Mouse (Mus musculus): ENCODE results near the gene Efhd2. TPM values are rescaled to one million over a fixed set of nuclear protein-coding genes. Genes with fewer than 3 reads are reported as not detected.

Efhd2 gene
- polyA plus RNA-seq, 1 experiment from 2014 or later: 53.8 TPM

- H3K27ac ChIP-seq (replicated peaks; ENCODE audit: low read depth, low read length): no peak overlapping the region
- H3K9ac ChIP-seq (replicated peaks; ENCODE audit: low read length): no peak overlapping the region
- DNase-seq: no peak
- no peaks in the 10 kb centered on the region for H3K27me3 ChIP-seq (ENCODE audit: control insufficient read depth, insufficient read depth, low read length)
- H3K9me3 ChIP-seq (ENCODE audit: control insufficient read depth, low read length): no peaks in the 10 kb centered on the region
- H3K4me3 ChIP-seq (replicated peaks; ENCODE audit: low read depth, low read length): no peak overlapping the region
- WGBS: 64% methylated on average over 6 of the region's 6 CpGs
- H3K4me1 ChIP-seq (ENCODE audit: control insufficient read depth, insufficient read depth, low read length): no peaks in the 10 kb centered on the region
- ATAC-seq (ENCODE audit: low FRiP score, low TSS enrichment): no peak
- H3K36me3 ChIP-seq (ENCODE audit: control insufficient read depth, insufficient read depth, low read length): no peaks in the 10 kb centered on the region
- no peak overlapping the region for H3K4me2 ChIP-seq (ENCODE audit: low read length)
These were observed 11.8 kb upstream of the Efhd2 start for GRCm38 (mm10) chr4:141886385-141886968.

- no peaks in the 10 kb centered on the region for H3K9me3 ChIP-seq (ENCODE audit: control insufficient read depth, low read length)
- H3K4me3 ChIP-seq (replicated peaks; ENCODE audit: low read depth, low read length): no peak overlapping the region
- WGBS: 79% methylated on average over 9 of the region's 9 CpGs
- ATAC-seq (ENCODE audit: low FRiP score, low TSS enrichment) (no peak), DNase-seq (no peak)
- H3K27ac ChIP-seq (replicated peaks; ENCODE audit: low read depth, low read length): no peak overlapping the region
- no peak overlapping the region for H3K4me2 ChIP-seq (ENCODE audit: low read length)
- no peaks in the 10 kb centered on the region for H3K36me3 ChIP-seq (ENCODE audit: control insufficient read depth, insufficient read depth, low read length)
- H3K9ac ChIP-seq (replicated peaks; ENCODE audit: low read length): no peak overlapping the region
- H3K27me3 ChIP-seq (ENCODE audit: control insufficient read depth, insufficient read depth, low read length): no peaks in the 10 kb centered on the region
- H3K4me1 ChIP-seq (ENCODE audit: control insufficient read depth, insufficient read depth, low read length): no peaks in the 10 kb centered on the region
These were observed 10.7 kb upstream of the Efhd2 start for GRCm38 (mm10) chr4:141885451-141885850.

GRCm38 (mm10) chr4:141882858-141883257, 8.1 kb upstream of the Efhd2 start:
- H3K9me3 ChIP-seq (ENCODE audit: control insufficient read depth, low read length): no peaks in the 10 kb centered on the region
- DNase-seq (no peak), ATAC-seq (ENCODE audit: low FRiP score, low TSS enrichment) (no peak)
- no peak overlapping the region for H3K4me3 ChIP-seq (replicated peaks; ENCODE audit: low read depth, low read length)
- H3K36me3 ChIP-seq (ENCODE audit: control insufficient read depth, insufficient read depth, low read length): no peaks in the 10 kb centered on the region
- H3K4me2 ChIP-seq (ENCODE audit: low read length): no peak overlapping the region
- H3K4me1 ChIP-seq (ENCODE audit: control insufficient read depth, insufficient read depth, low read length): no peaks in the 10 kb centered on the region
- no peak overlapping the region for H3K9ac ChIP-seq (replicated peaks; ENCODE audit: low read length)
- 89% methylated on average over 7 of the region's 7 CpGs for WGBS
- H3K27me3 ChIP-seq (ENCODE audit: control insufficient read depth, insufficient read depth, low read length): no peaks in the 10 kb centered on the region
- no peak overlapping the region for H3K27ac ChIP-seq (replicated peaks; ENCODE audit: low read depth, low read length)

- ATAC-seq (ENCODE audit: low FRiP score, low TSS enrichment): no peak
- H3K27me3 ChIP-seq (ENCODE audit: control insufficient read depth, insufficient read depth, low read length): no peaks in the 10 kb centered on the region
- no peak overlapping the region for H3K4me2 ChIP-seq (ENCODE audit: low read length)
- WGBS: 76% methylated on average over 5 of the region's 5 CpGs
- H3K4me1 ChIP-seq (ENCODE audit: control insufficient read depth, insufficient read depth, low read length): no peaks in the 10 kb centered on the region
- H3K4me3 ChIP-seq (replicated peaks; ENCODE audit: low read depth, low read length): no peak overlapping the region
- H3K27ac ChIP-seq (replicated peaks; ENCODE audit: low read depth, low read length): no peak overlapping the region
- H3K9me3 ChIP-seq (ENCODE audit: control insufficient read depth, low read length): no peaks in the 10 kb centered on the region
- H3K36me3 ChIP-seq (ENCODE audit: control insufficient read depth, insufficient read depth, low read length): no peaks in the 10 kb centered on the region
- H3K9ac ChIP-seq (replicated peaks; ENCODE audit: low read length): no peak overlapping the region
- DNase-seq: no peak
These were observed 7.2 kb upstream of the Efhd2 start for GRCm38 (mm10) chr4:141881950-141882349.

- no peak overlapping the region for H3K4me3 ChIP-seq (replicated peaks; ENCODE audit: low read depth, low read length)
- no peaks in the 10 kb centered on the region for H3K27me3 ChIP-seq (ENCODE audit: control insufficient read depth, insufficient read depth, low read length)
- no peaks in the 10 kb centered on the region for H3K4me1 ChIP-seq (ENCODE audit: control insufficient read depth, insufficient read depth, low read length)
- WGBS: 66% methylated on average over 10 of the region's 10 CpGs
- no peak overlapping the region for H3K9ac ChIP-seq (replicated peaks; ENCODE audit: low read length)
- ATAC-seq (ENCODE audit: low FRiP score, low TSS enrichment): no peak
- no peak overlapping the region for H3K4me2 ChIP-seq (ENCODE audit: low read length)
- H3K9me3 ChIP-seq (ENCODE audit: control insufficient read depth, low read length): no peaks in the 10 kb centered on the region
- DNase-seq: no peak
- no peak overlapping the region for H3K27ac ChIP-seq (replicated peaks; ENCODE audit: low read depth, low read length)
- H3K36me3 ChIP-seq (ENCODE audit: control insufficient read depth, insufficient read depth, low read length): no peaks in the 10 kb centered on the region
These were observed 6.7 kb upstream of the Efhd2 start for GRCm38 (mm10) chr4:141881289-141881914.

- Histone ChIP-seq H3K4me3 (replicated peaks; ENCODE audit: low read depth, low read length) (no peak overlapping the region), H3K36me3 (ENCODE audit: control insufficient read depth, insufficient read depth, low read length) (no peaks in the 10 kb centered on the region), H3K27ac (replicated peaks; ENCODE audit: low read depth, low read length) (no peak overlapping the region), H3K9me3 (ENCODE audit: control insufficient read depth, low read length) (no peaks in the 10 kb centered on the region), H3K4me2 (ENCODE audit: low read length) (no peak overlapping the region), H3K27me3 (ENCODE audit: control insufficient read depth, insufficient read depth, low read length) (no peaks in the 10 kb centered on the region), H3K4me1 (ENCODE audit: control insufficient read depth, insufficient read depth, low read length) (peaks cover 7% of the 10 kb centered on the region), H3K9ac (replicated peaks; ENCODE audit: low read length) (no peak overlapping the region)
- ATAC-seq (ENCODE audit: low FRiP score, low TSS enrichment) (no peak), DNase-seq (no peak)
- WGBS: 70% methylated on average over 9 of the region's 9 CpGs
These were observed 5.2 kb upstream of the Efhd2 start for GRCm38 (mm10) chr4:141879875-141880274.

- H3K9ac ChIP-seq (replicated peaks; ENCODE audit: low read length): no peak overlapping the region
- ATAC-seq (ENCODE audit: low FRiP score, low TSS enrichment) (no peak), DNase-seq (no peak)
- no peak overlapping the region for H3K4me3 ChIP-seq (replicated peaks; ENCODE audit: low read depth, low read length)
- peaks cover 8% of the 10 kb centered on the region for H3K4me1 ChIP-seq (ENCODE audit: control insufficient read depth, insufficient read depth, low read length)
- H3K27me3 ChIP-seq (ENCODE audit: control insufficient read depth, insufficient read depth, low read length): no peaks in the 10 kb centered on the region
- 83% methylated on average over 4 of the region's 4 CpGs for WGBS
- H3K36me3 ChIP-seq (ENCODE audit: control insufficient read depth, insufficient read depth, low read length): no peaks in the 10 kb centered on the region
- no peak overlapping the region for H3K27ac ChIP-seq (replicated peaks; ENCODE audit: low read depth, low read length)
- H3K9me3 ChIP-seq (ENCODE audit: control insufficient read depth, low read length): no peaks in the 10 kb centered on the region
- no peak overlapping the region for H3K4me2 ChIP-seq (ENCODE audit: low read length)
These were observed 4.4 kb upstream of the Efhd2 start for GRCm38 (mm10) chr4:141879074-141879473.

- Histone ChIP-seq H3K9ac (replicated peaks; ENCODE audit: low read length) (no peak overlapping the region), H3K4me3 (replicated peaks; ENCODE audit: low read depth, low read length) (no peak overlapping the region), H3K4me1 (ENCODE audit: control insufficient read depth, insufficient read depth, low read length) (peaks cover 13% of the 10 kb centered on the region), H3K36me3 (ENCODE audit: control insufficient read depth, insufficient read depth, low read length) (no peaks in the 10 kb centered on the region), H3K9me3 (ENCODE audit: control insufficient read depth, low read length) (no peaks in the 10 kb centered on the region), H3K27ac (replicated peaks; ENCODE audit: low read depth, low read length) (no peak overlapping the region), H3K27me3 (ENCODE audit: control insufficient read depth, insufficient read depth, low read length) (no peaks in the 10 kb centered on the region), H3K4me2 (ENCODE audit: low read length) (no peak overlapping the region)
- 76% methylated on average over 7 of the region's 7 CpGs for WGBS
- ATAC-seq (ENCODE audit: low FRiP score, low TSS enrichment): no peak
- DNase-seq: no peak
These were observed 3.9 kb upstream of the Efhd2 start for GRCm38 (mm10) chr4:141878621-141879020.

GRCm38 (mm10) chr4:141875481-141876108, 875 bp upstream of the Efhd2 start:
- H3K4me3 ChIP-seq (replicated peaks; ENCODE audit: low read depth, low read length): peak overlapping the region; percentile 72
- H3K27ac ChIP-seq (replicated peaks; ENCODE audit: low read depth, low read length): peak overlapping the region; percentile 75
- H3K36me3 ChIP-seq (ENCODE audit: control insufficient read depth, insufficient read depth, low read length): 0 out of 2 replicates have a peak, but pooled peaks cover 4% of the 10 kb centered on the region
- DNase-seq (peak; percentile 67), ATAC-seq (ENCODE audit: low FRiP score, low TSS enrichment) (peak; percentile 25; the same call in 1 of the 2 replicates)
- peak overlapping the region; percentile 92 for H3K4me2 ChIP-seq (ENCODE audit: low read length)
- H3K27me3 ChIP-seq (ENCODE audit: control insufficient read depth, insufficient read depth, low read length): no peaks in the 10 kb centered on the region
- H3K9me3 ChIP-seq (ENCODE audit: control insufficient read depth, low read length): no peaks in the 10 kb centered on the region
- 9% methylated on average over 8 of the region's 8 CpGs for WGBS
- H3K9ac ChIP-seq (replicated peaks; ENCODE audit: low read length): peak overlapping the region; percentile 83; the same call in 1 of the 2 replicates
- H3K4me1 ChIP-seq (ENCODE audit: control insufficient read depth, insufficient read depth, low read length): peaks cover 42% of the 10 kb centered on the region

Measured in midbrain, embryonic 14.5 days (tissue).